Mouse (Mus musculus) G1E (cell line): ENCODE measurements around the gene Efcab8. TPM values are rescaled to one million over a fixed set of nuclear protein-coding genes. Genes with fewer than 3 reads are reported as not detected.
"Not testable (repeated sequence)": the region's sequence is repeated elsewhere in the genome, so short reads cannot be mapped to it uniquely, and the experiment has no call there.

Source experiments
- ATAC-seq: 2 replicates; pipeline ENCODE4 v1.8.0; 2016; ENCODE audit warnings: mild to moderate bottlenecking; ENCODE audit not compliant: insufficient number of reproducible peaks, poor library complexity, low FRiP score, severe bottlenecking; ENCODE audit errors: extremely low read depth
- DNase-seq: peaks from one replicate; pipeline ENCODE4 v3.0.0; 2012; ENCODE audit warnings: low spot score
- H3K27me3 ChIP-seq: 2 replicates; pipeline ENCODE4 v1.6.1; 2012; ENCODE audit warnings: mild to moderate bottlenecking, low read length, inconsistent platforms; ENCODE audit not compliant: insufficient read depth
- H3K36me3 ChIP-seq: replicated peaks from 2 replicates; pipeline ENCODE3; 2012; ENCODE audit warnings: mild to moderate bottlenecking, inconsistent platforms
- H3K4me1 ChIP-seq: 2 replicates; pipeline ENCODE4 v1.6.1; 2012; ENCODE audit warnings: low read depth, low read length, inconsistent platforms, mixed read lengths; ENCODE audit not compliant: insufficient read depth
- H3K4me3 ChIP-seq: 2 replicates; pipeline ENCODE4 v1.5.1; 2012; ENCODE audit warnings: low read depth, mild to moderate bottlenecking, inconsistent platforms, low read length, moderate library complexity, mixed read lengths
- H3K9me3 ChIP-seq: replicated peaks from 2 replicates; pipeline ENCODE4 v1.6.1; 2012; ENCODE audit warnings: inconsistent platforms
- CTCF ChIP-seq: IDR thresholded peaks from 2 replicates; pipeline ENCODE4 v1.5.1; 2012; ENCODE audit warnings: low read depth, low read length, inconsistent platforms, mixed read lengths
- GATA1 ChIP-seq: IDR thresholded peaks from 2 replicates; pipeline ENCODE4 v1.6.1; 2012; ENCODE audit warnings: borderline replicate concordance, low read length, inconsistent platforms, mixed read lengths
- GATA2 ChIP-seq: IDR thresholded peaks from 2 replicates; pipeline ENCODE4 v1.6.1; 2012; ENCODE audit warnings: low read depth, low read length, inconsistent platforms, borderline replicate concordance
- POLR2AphosphoS5 ChIP-seq: IDR thresholded peaks from 2 replicates; pipeline ENCODE4 v1.6.1; 2012; ENCODE audit warnings: low read depth, low read length, inconsistent platforms; ENCODE audit not compliant: insufficient replicate concordance
- TAL1 ChIP-seq: conservative IDR thresholded peaks from 2 replicates; pipeline ENCODE4 v1.6.1; 2012; ENCODE audit warnings: low read depth, low read length, inconsistent platforms, mixed read lengths
- polyA plus RNA-seq: library from polyadenylated mRNA; stranded (reverse); fragments of >175 nt; gene quantifications from 2 replicates; pipeline ENCODE4 v1.2.3, GENCODE M21; 2012
- total RNA-seq, 2 experiments: library from RNA; stranded (forward) in 1 of 2; stranded (reverse) in 1 of 2; fragments of 200-1000 nt in 1 of 2; fragments of >200 nt in 1 of 2; fragmentation: Nextera tagmentation in 1 of 2; gene quantifications; 2 replicates each; pipeline ENCODE4 v1.2.3; 2014 to 2017

Efcab8 gene
- total and polyA plus RNA-seq, 3 experiments: 0.44 TPM; not detected in 2

DNA sequence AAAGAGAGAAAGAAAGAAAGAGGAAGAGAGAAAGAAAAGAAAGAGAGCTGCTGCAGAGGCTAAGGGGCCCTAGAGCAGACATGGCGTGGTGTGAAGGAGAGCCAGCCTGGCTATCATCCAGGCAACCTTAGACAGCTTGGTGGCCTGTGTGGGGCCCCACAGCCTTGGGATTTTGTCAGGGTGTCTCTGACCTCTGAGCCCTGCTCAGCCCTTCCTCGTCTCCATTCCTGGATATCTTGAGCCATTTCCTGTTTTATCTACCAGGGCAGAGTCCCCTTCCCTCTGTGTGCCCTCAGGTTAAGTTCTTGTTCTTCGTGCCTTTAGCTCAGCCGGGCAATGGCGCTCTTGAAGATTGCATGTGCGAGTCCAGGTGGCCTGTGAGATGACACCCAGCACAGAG is 29.1 kb downstream of the Efcab8 start:
- no peak overlapping the region for H3K4me3 ChIP-seq
- DNase-seq (no peak), ATAC-seq (no peak)
- no peak for TF ChIP-seq GATA1
- TF ChIP-seq POLR2AphosphoS5: no peak
- no peak for TF ChIP-seq GATA2
- TF ChIP-seq TAL1: no peak
- TF ChIP-seq CTCF: no peak
- no peaks in the 10 kb centered on the region for H3K4me1 ChIP-seq
- no peaks in the 10 kb centered on the region for H3K9me3 ChIP-seq
- H3K27me3 ChIP-seq: peaks cover 32% of the 10 kb centered on the region
- no peaks in the 10 kb centered on the region for H3K36me3 ChIP-seq

DNA sequence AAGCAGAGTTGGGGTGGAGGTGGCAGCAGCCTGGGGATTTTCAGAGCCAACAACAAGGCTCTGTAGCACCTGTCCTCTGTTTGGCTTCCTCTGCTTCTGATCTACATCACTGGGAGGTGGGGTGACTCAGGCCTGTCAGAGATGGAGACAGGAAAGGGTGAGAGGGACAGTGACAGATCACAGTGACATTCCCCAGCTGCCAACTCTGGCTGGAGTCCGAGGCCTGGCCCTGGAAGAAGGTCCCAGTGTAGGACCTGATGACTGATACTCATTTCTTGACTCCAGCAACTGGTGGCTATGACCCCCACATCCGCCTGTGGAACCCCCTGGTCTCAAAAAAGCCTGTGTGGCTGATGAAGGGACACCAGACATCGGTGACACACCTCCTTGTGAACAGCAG is 30.2 kb downstream of the Efcab8 start:
- DNase-seq: no peak
- TF ChIP-seq TAL1: no peak
- TF ChIP-seq POLR2AphosphoS5: no peak
- no peak for TF ChIP-seq CTCF
- no peak for TF ChIP-seq GATA1
- no peak for TF ChIP-seq GATA2
- Histone ChIP-seq H3K4me3 (no peak overlapping the region), H3K36me3 (no peaks in the 10 kb centered on the region), H3K27me3 (peaks cover 32% of the 10 kb centered on the region), H3K9me3 (no peaks in the 10 kb centered on the region), H3K4me1 (no peaks in the 10 kb centered on the region)
- ATAC-seq: no peak

DNA sequence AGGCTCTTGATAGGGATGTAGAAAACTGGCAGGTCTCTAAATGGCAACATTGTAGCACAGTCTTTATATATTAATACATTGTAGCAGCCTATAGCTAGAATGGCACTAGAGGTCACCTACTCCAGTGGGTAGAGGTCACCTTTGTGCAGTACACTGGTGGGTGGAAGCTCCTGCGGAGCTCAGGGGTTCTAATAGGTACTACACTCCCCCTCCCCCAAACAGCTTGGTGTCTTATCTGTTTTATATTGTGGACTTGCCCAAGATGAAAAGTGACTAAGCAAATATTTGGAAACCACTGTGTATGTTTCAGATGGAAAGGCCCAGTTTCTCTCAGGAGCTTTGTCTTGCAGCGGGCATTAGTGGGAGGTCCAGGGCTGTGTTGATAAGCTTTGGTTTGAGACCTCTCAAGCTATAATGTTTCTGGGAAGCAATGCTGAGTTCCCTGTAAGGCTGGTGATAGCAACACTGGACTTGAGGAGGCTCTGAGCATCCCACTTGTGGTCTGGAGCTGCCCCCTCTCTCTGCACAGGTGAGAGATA is 42.3 kb downstream of the Efcab8 start:
- ATAC-seq: no peak
- no peak for DNase-seq
- no peak overlapping the region for H3K4me3 ChIP-seq
- H3K27me3 ChIP-seq: peaks cover 5% of the 10 kb centered on the region
- TF ChIP-seq TAL1 (no peak), POLR2AphosphoS5 (no peak), GATA2 (no peak), GATA1 (no peak), CTCF (no peak)
- H3K36me3 ChIP-seq: no peaks in the 10 kb centered on the region
- no peaks in the 10 kb centered on the region for H3K4me1 ChIP-seq
- no peaks in the 10 kb centered on the region for H3K9me3 ChIP-seq

DNA sequence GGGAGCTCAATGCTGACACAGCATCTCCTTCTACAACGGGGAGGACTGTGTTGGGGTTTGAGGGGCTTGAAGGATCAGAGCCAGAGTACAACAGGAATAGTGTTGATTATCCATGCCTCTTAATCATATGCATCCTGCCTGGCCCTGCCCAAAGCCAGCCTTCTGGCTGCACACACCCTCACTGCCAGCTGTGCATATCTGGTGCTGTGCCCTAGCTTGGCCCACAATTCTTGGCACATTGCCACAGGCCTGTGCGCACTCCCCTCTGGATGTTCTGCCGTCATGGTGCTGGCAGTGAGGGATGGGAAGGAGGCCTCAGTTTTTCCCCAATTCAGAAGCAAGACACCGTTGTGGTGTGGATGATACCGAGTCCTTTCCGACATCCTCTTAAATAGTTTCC is 44.9 kb downstream of the Efcab8 start:
- H3K9me3 ChIP-seq: no peaks in the 10 kb centered on the region
- no peak for TF ChIP-seq TAL1
- no peak for TF ChIP-seq CTCF
- TF ChIP-seq GATA1: no peak
- no peak for TF ChIP-seq GATA2
- no peak for TF ChIP-seq POLR2AphosphoS5
- no peak for ATAC-seq
- no peak for DNase-seq
- H3K4me3 ChIP-seq: no peak overlapping the region
- H3K36me3 ChIP-seq: no peaks in the 10 kb centered on the region
- H3K27me3 ChIP-seq: peaks cover 10% of the 10 kb centered on the region
- no peaks in the 10 kb centered on the region for H3K4me1 ChIP-seq

DNA sequence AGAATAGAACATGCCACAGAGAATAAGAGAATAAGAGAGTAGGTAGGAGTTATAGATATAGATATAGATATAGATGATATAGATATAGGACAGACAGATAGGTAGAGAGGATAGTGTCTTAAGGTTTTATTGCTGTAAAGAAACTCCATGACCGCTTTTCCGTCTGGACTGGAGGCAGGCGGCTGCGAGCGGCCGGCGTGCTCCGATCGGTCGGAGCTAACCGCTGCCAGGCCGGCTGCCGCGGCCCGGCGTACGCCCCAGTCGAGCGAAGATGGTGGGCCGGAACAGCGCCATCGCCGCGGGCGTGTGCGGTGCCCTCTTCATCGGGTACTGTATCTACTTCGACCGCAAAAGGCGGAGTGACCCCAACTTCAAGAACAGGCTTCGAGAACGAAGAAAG is 46.2 kb downstream of the Efcab8 start:
- not testable (repeated sequence) for H3K36me3 ChIP-seq, DNase-seq, H3K4me3 ChIP-seq, H3K4me1 ChIP-seq, H3K9me3 ChIP-seq
- H3K27me3 ChIP-seq: peaks cover 13% of the 10 kb centered on the region
- peak; percentile 22; the same call in 1 of the 2 replicates for ATAC-seq

DNA sequence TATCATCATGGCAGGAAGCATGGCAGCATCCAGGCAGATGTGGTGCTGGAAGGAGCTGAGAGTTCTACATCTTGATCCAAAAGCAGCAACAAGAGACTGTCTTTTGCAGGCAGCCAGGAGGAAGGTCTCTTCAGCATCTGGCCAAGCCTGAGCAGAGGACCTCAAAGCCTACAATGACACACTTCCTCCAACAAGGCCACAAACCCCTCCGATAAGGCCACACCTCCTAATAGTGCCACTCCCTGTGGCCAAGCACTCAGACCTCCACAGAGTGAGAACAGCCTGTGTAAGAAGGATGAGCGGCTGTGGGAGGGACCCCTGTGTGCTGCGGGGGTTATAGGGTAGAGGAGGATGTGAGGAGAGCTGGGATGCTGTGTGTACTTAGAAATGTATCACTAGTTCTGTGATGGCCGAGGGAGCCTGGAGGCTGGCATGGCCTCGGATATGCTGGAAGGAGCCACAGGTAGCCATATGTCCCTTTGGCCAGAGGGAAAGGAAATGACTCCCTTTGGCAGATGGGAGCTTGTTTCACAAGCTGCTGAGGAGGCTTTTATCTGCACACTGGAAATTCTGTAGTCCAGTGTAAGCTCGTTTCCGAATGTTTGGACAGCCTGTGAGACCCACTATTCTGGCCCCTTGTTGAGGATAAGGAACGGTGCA is 47.6 kb downstream of the Efcab8 start:
- TF ChIP-seq GATA1 (no peak), GATA2 (no peak), CTCF (no peak), POLR2AphosphoS5 (no peak), TAL1 (no peak)
- ATAC-seq (no peak), DNase-seq (no peak)
- H3K36me3 ChIP-seq: no peaks in the 10 kb centered on the region
- H3K4me1 ChIP-seq: no peaks in the 10 kb centered on the region
- no peak overlapping the region for H3K4me3 ChIP-seq
- H3K9me3 ChIP-seq: no peaks in the 10 kb centered on the region
- peaks cover 18% of the 10 kb centered on the region for H3K27me3 ChIP-seq
